Mouse (Mus musculus) cerebellum, adult 2 months (tissue): ENCODE measurements at regions not wholly inside any gene's neighbourhood (a gene's known extent, or its start where the extent isn't known, plus 50 kb on each side); places are given as distances from the start of the nearest gene placed in this dataset.

Source experiments
- CTCF ChIP-seq: fragments of 200-500 bp; IDR thresholded peaks from 2 replicates; pipeline ENCODE4 v1.5.1; 2011; ENCODE audit warnings: low read depth, mild to moderate bottlenecking, control low read depth, low read length, moderate library complexity, borderline replicate concordance; ENCODE audit not compliant: insufficient read depth
- POLR2A ChIP-seq: fragments of 200-500 bp; IDR thresholded peaks from 2 replicates; pipeline ENCODE4 v1.6.1; 2011; ENCODE audit warnings: low read length, control low read depth, borderline replicate concordance; ENCODE audit not compliant: insufficient read depth

DNA sequence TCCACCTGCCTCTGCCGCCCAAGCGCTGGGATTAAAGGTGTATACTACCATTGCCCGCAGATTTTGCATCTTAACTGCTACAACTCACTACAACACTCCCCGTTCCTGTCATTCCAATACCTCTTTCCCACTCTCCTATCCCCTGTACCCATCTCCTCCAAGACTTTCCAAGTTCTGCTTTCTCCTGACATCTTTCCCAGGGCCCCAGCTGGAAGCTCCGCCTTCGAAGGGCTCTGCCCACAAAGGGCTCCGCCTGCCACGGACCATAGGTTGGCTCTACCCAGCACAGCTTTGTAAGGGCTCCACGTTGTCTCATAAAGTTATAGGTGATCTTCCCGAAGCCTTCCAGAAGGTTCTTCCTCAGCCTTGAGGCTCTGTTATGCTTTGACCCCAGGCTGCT lies 217.1 kb upstream of the Nfe2l3 start:
- TF ChIP-seq POLR2A: no peak
- no peak for TF ChIP-seq CTCF
